Mouse (Mus musculus): ENCODE data around the gene Arg2.
A peak's percentile ranks its signal among the peaks of the same experiment; 100 is the strongest.

The Arg2 gene

DNA sequence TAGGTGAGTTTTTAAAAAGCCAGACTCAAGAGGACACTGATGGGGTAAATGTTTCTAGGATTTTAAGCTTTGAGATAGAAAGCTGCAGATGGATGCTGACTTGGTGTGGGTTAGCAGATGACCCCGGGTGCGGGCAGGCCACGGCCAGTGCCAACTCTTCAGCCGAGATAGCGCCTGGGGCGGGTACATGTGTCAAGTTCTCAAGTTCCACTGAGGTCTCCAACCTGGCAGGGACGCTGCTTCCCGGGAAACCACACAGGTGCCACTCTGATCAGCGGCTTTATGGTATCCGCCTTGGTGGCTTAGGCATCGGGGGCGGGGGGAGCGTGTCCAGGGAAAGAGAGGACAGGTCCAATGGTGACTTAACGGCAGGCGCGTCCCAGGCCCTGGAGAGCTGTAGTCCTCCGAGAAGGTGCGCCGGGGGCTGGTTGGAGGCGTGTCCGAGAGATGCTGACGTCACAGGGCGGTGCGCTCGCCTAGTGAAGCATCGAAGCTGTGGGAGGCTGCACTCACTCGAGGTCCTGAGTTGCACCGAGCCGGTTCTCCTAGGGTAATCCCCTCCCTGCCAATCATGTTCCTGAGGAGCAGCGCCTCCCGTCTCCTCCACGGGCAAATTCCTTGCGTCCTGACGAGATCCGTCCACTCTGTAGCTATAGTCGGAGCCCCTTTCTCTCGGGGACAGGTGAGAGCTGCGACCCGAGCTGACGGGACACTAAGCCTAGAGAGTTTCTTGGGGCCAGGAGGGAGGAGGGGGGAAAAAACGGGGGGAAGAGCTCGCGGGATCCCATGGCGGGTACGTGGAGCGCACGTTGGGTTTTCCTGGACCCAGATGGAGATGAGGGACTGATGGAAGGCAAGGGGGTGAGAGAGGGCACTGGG, at the start of gene Arg2:
TSS of gene Arg2 (plus strand) at position 479 of the 879 bp plus-strand sequence.
- DNase-seq (ENCODE audit: low read depth, low spot score), result peak; percentile 81

DNA sequence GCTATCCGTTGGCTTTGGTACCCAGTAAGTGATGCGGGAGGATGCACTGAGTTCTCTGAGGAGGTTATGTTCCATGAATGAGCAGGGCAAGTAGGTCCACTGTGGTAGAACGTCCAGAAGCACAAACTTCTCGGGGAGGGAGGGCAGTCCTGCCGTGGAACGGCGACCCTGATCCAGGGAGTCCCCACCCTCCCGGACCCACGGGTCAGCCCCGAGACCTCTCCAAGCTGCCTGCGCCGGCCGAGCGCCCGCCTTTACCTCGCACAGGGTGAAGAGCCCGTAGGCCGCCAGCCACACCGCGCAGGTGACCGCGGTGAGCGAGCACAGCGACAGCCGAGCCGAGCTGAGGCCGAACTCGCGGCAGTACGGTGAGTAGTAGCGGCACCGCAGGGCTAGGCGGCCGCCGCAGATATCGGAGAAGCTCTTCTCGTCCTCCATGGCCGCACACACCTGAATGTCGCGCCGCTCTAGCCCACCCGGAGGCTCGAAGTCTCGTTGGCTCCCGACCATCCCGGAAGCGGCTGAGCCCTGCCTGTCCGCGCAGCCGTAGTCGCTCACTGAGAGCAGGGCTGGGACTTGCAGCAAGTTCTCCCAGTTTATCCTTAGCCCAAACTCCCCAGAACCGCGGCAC, 41.3 kb upstream of the Arg2 start, which contains the start of gene Pigh:
TSS of gene Pigh (minus strand) at position 470 of the 631 bp plus-strand sequence.
- peak; percentile 77 for DNase-seq (ENCODE audit: low read depth, low spot score)

GRCm38 (mm10) chr12:79092569-79092968, 38.0 kb upstream of the Arg2 start:
- DNase-seq (ENCODE audit: low read depth, low spot score), result no peak

DNA sequence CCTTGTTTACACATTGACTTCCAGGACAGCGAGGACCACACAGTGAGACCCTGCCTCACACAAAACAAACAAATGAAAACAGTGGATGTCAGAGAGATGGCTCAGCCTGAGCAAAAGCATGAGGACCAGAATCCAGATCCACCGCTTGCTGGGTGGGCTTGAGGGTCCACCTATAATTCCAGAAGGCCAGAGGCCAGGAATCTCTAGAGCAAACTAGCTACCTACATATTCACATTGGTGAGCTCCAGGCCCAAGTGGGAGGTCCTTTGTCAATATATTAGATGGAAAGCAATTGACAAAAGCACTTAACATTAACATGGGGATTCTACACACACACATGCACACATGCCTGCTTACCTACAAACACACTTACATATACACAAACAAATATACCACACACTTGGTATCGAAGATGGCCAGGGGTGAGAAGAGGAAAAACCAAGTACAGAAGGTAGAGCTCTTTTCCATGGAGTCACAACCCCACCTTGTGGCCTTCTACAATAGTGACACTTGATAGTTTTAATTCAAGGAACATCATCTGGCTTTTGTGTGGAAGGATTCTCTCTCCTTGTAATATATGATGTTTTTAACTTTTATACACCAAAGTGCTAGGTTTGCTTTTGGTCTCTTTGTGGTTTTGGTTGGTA, 33.3 kb upstream of the Arg2 start:
- DNase-seq (ENCODE audit: low read depth, low spot score), result peak; percentile 34

GRCm38 (mm10) chr12:79103773-79104172, 26.8 kb upstream of the Arg2 start:
- no peak for DNase-seq (ENCODE audit: low read depth, low spot score)

- DNase-seq (ENCODE audit: low read depth, low spot score), result no peak
Observed at GRCm38 (mm10) chr12:79104544-79104943, 26.0 kb upstream of the Arg2 start.

DNA sequence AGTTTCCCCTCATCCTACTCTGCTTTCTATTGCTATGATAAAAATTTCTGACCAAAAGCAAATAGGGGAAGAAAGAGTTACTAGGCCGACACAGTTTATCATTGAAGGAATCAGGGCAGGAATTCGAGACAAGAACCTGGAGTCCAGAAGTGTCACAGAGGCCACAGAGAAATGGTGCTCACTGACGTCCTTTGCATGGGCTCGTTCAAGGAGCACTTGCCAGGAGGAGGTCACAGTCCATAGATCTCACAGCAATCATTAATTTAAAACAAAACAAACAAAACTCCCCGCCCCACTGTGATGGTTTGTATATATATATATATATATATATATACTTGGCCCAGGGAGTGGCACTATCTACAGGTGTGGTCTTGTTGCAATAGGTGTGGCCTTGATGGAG, 25.3 kb upstream of the Arg2 start:
- no peak for DNase-seq (ENCODE audit: low read depth, low spot score)

DNA sequence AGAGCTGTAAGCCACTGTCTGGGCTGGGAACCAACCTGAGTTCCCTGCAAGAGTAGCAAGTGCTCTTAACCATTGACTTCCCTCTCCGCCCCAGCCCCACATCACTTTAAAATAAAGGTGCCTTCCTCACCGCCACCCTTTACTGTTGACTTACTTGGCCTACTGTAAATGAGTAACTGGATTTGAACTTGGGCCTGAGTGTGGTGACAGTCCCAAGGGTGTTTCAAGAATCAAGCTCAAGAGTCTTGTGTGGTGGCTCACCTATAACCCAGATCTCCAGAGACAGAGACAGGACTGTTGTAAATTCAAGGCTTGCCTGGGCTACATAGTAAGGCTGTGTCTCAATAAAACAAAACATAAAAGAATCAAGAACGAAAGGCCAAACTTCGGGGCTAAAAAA, 11.6 kb upstream of the Arg2 start:
- DNase-seq (ENCODE audit: low read depth, low spot score), result no peak

GRCm38 (mm10) chr12:79122820-79123219, 7.8 kb upstream of the Arg2 start:
- no peak for DNase-seq (ENCODE audit: low read depth, low spot score)

- DNase-seq (ENCODE audit: low read depth, low spot score), result no peak
Observed at GRCm38 (mm10) chr12:79131178-79131675, 650 bp downstream of the Arg2 start.

DNA sequence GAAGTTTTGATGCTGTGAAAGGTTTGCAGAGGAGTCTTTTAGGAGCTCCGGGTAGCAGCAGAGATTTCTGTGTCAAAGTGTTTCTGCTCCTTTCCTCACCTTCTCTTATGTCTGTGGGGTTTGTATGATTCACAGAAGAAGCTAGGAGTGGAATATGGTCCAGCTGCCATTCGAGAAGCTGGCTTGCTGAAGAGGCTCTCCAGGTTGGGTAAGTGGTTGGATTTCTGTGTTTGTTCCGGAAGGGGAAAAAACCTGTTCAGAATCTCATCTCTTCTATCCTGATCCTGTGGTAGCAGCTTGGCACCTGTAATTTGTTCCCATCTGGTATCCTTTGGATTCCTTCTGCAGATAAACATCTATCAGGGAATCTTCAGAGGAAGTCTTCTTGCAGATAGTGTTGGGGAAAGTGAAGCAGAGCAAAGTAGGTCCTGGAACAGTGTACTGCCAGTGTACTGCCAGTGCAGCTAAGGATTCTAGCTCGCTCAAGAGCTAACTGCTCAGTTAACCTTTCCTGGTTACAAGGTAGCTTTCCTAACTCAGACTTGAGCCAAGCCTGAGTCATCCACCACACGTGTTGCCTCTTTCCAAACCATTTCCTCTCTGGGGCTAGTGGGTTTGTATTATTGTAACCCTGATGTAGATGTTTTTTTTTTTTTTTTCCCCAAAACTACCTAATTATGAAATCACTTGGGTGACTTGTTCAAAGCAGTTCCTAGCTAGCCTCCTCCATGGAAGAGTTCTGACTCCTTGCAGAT, 1.3 kb downstream of the Arg2 start:
- no peak for DNase-seq (ENCODE audit: low read depth, low spot score)

DNA sequence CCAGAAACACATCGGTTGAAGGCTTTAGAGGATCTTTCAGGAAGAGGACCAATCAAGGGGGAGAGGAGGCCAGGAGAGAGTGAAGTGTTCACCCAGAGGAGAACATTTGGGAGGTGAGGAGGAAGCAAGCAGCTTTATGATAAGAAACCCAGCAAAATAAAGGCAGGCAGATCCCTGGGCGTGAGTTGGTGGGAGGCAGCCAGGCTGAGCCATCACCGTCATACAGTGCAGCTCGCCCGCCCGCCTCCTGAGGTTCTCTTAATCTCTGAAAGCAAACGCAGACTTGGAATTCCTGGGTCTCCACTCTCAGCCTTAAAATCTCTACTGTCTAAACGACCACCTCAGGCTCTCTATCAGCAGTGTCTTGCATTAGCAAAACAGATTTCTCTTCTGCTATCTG, 4.1 kb downstream of the Arg2 start:
- DNase-seq (ENCODE audit: low read depth, low spot score), result no peak

DNA sequence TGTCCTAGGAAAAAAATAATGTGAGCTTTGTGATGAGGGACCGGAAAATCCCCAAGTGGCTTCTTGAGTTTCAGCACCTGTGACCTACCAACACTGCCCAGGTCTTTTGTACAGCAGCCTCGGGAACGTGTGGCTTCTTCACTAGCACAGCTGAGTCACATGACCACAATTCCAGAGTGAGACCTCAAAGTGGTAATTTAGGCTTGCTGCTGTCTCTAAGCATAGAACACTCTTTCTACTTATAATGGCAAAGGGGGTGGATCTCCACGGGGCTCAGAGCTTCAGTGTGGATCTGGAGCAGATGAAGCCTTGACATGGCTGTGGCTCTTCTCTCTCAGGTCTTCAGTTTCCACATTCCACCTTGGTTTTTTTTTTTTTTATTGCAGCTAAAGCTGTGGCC, 4.5 kb downstream of the Arg2 start:
- DNase-seq (ENCODE audit: low read depth, low spot score), result no peak

GRCm38 (mm10) chr12:79136949-79137348, 6.4 kb downstream of the Arg2 start:
- no peak for DNase-seq (ENCODE audit: low read depth, low spot score)

DNA sequence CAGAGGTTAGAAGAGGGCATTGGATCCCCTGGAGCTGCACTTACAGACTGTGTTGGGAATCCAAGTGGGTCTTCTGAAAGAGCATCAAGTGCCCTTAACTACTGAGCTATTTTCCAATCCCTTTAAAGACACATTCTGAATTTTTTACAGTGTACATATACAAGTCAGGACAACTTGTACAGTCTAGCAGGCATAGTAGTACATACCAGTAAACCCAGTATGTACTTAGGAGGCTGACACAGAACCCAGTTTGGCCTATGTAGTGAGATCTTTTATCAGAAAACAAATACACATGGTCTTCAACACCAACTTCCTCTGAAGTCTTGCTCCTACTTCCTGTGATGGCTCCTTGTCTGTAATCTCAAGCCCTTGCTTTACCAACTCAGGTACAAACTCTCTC, 8.4 kb downstream of the Arg2 start:
- no peak for DNase-seq (ENCODE audit: low read depth, low spot score)

GRCm38 (mm10) chr12:79139417-79139816, 8.8 kb downstream of the Arg2 start:
- DNase-seq (ENCODE audit: low read depth, low spot score), result no peak

DNA sequence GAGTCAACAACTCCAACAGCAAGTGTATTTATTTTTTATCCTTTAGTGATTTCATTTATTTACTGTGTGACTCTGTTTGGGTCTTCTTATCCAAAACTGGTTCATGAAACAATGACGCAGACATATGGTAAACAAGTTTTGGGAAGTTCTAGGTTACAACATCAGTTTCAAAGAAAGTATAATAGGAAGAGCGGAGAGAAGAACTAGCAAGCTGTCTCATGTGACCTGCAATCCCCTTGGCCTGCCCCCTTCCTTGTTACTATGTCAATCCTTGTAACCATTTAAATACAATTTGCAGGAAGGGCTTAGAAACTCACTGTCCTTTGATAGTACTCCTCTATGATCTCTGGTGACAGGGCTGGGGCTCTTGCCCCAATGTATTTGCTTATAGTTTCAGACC, 10.2 kb downstream of the Arg2 start:
- no peak for DNase-seq (ENCODE audit: low read depth, low spot score)

DNA sequence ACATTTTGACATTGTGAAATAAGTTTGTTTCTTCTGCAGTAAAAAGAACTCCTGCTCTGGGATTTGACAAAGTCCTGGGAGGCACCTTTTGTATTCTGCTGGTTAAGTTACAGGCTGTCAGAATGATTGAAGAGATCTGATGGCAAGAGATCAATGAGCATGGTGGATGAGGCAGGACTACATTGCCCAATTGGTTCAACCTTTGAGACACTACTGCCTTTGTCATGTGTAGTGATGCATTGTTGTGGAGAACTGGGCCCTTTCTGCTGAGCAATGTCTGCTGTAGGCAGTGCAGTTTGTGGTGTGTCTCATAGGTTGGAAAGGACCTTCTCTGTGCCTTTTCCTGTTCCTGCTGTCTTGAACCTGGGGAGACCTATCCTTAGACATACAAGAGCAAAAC, 10.8 kb downstream of the Arg2 start:
- DNase-seq (ENCODE audit: low read depth, low spot score), result no peak

GRCm38 (mm10) chr12:79149653-79150052, 19.1 kb downstream of the Arg2 start:
- no peak for DNase-seq (ENCODE audit: low read depth, low spot score)

DNA sequence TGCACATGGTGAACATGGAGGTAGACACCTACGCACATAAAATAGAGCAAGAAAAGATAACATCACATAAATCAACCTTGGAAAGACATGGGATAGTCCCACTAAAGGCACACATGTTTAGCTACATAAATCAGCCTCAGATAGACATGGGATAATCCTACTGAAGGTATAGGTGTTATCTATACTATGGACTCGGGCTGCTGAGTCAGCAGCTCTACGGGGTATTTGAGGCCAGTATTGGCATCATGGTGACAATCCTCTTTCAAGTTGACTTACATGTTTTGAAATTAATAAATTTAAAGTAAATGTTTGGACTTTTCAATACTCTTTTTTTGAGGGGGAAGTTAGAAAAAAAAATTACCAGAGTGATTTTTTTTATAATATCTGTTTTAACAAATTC, 32.3 kb downstream of the Arg2 start:
- DNase-seq (ENCODE audit: low read depth, low spot score), result no peak

- DNase-seq (ENCODE audit: low read depth, low spot score), result no peak
Observed at GRCm38 (mm10) chr12:79169173-79169572, 38.6 kb downstream of the Arg2 start.

- DNase-seq (ENCODE audit: low read depth, low spot score), result no peak
Observed at GRCm38 (mm10) chr12:79170421-79170820, 39.8 kb downstream of the Arg2 start.
